Mouse (Mus musculus) embryo, embryonic 11 days (tissue): ENCODE measurements around the gene Olfr1177-ps.

Source experiments
- DNase-seq: peaks from one replicate; pipeline ENCODE4 v3.0.0-alpha.2; 2015

Olfr1177-ps gene

GRCm38 (mm10) chr2:88346392-88346791 is at the start of gene Olfr1177-ps:
Olfr1177-ps (minus strand) TSS chr2:88346492.
- no peak for DNase-seq

GRCm38 (mm10) chr2:88386762-88387161 is 40.5 kb upstream of the Olfr1177-ps start, which contains the start of gene Olfr1178:
Olfr1178 (plus strand) TSS chr2:88387062.
- no peak for DNase-seq

- peak; percentile 65 for DNase-seq
Observed at GRCm38 (mm10) chr2:88356304-88356703, 10.0 kb upstream of the Olfr1177-ps start.

- no peak for DNase-seq
Observed at GRCm38 (mm10) chr2:88336421-88336820, 9.9 kb downstream of the Olfr1177-ps start, which contains the start of gene Olfr1176. Olfr1176 (plus strand) TSS chr2:88336721.

- no peak for DNase-seq
Observed at GRCm38 (mm10) chr2:88327115-88327514, 19.2 kb downstream of the Olfr1177-ps start, which contains the start of gene Olfr1175-ps. Olfr1175-ps (minus strand) TSS chr2:88327215.

GRCm38 (mm10) chr2:88315035-88315434 is 31.3 kb downstream of the Olfr1177-ps start, which contains the start of gene Olfr1174-ps:
Olfr1174-ps (minus strand) TSS chr2:88315135.
- no peak for DNase-seq
